ENCODE assay signal across 7 mouse cellular contexts in the genomic region with DNA sequence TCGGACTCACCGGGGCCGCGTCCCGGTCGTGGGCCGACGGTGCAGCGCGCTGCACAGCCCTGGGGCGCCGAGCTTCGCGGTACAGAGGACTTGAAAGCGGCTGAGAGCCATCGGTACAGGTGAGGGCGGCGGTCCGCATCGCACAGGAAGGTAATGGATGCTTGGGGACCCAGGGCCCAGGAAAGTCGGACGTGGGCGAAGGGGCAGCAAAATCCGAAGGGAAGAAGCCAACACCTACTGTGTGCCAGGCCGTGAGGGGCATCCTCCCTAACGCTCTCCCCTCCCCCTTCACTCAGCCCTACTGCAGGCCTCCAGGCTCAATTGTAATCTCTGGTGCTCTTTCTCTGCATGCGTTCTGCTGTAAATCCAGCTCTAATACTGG. TPM values are rescaled to one million over a fixed set of nuclear protein-coding genes. Genes with fewer than 3 reads are reported as not detected.
DNase-seq lines count a peak whose midpoint lies in the region; ATAC-seq lines count a peak whose summit lies in the region.

No protein-coding gene starts in this region.

- H3K4me3 ChIP-seq in lung, embryonic 15.5 days: peak overlapping the region; percentile 95
- H3K4me3 ChIP-seq in midbrain, embryonic 10.5 days: peak overlapping the region; percentile 98

- WGBS in lung, embryonic 15.5 days: under 1% methylated on average over 27 of the region's 27 CpGs
- WGBS in midbrain, embryonic 10.5 days: under 1% methylated on average over 25 of the region's 27 CpGs

- no peaks in the 10 kb centered on the region for H3K27me3 ChIP-seq in lung, embryonic 15.5 days
- no peaks in the 10 kb centered on the region for H3K27me3 ChIP-seq in midbrain, embryonic 10.5 days (ENCODE audit: low read depth, poor library complexity, severe bottlenecking)

- peak overlapping the region; percentile 94 for H3K9ac ChIP-seq in lung, embryonic 15.5 days

- peak overlapping the region; percentile 66 for H3K4me2 ChIP-seq in lung, embryonic 15.5 days

- H3K27ac ChIP-seq in lung, embryonic 15.5 days: peak overlapping the region; percentile 99
- H3K27ac ChIP-seq in midbrain, embryonic 10.5 days (replicated peaks): peak overlapping the region; percentile 100

- H3K36me3 ChIP-seq in lung, embryonic 15.5 days: peaks cover 49% of the 10 kb centered on the region
- H3K36me3 ChIP-seq in midbrain, embryonic 10.5 days: peaks cover 73% of the 10 kb centered on the region

- H3K4me1 ChIP-seq in lung, embryonic 15.5 days: peaks cover 33% of the 10 kb centered on the region
- H3K4me1 ChIP-seq in midbrain, embryonic 10.5 days: peaks cover 40% of the 10 kb centered on the region

- no peak for DNase-seq in lung, postnatal 14 days
- peak; percentile 44 for DNase-seq in c-Kit-positive CD71-positive TER-119-positive erythroid progenitor cells, embryonic 14.5 days (ENCODE audit: low spot score)
- no peak for DNase-seq in midbrain, embryonic 10.5 days (ENCODE audit: low spot score)
- no peak for DNase-seq in thymus, postnatal 25 days
- no peak for DNase-seq in left cerebral cortex, adult 9 months (ENCODE audit: low spot score in 2 of 2)

- peak; percentile 24; the same call in 1 of the 2 replicates for ATAC-seq in lung, embryonic 15.5 days (ENCODE audit: borderline replicate concordance, extremely low read depth, low FRiP score, low TSS enrichment)
- ATAC-seq in granulocyte monocyte progenitor cell, adult 5-6 weeks (replicated peaks; ENCODE audit: poor library complexity, severe bottlenecking): 0 out of 2 replicates have a peak, but pooled peaks have one; percentile 5

- H3K9me3 ChIP-seq in lung, embryonic 15.5 days: no peaks in the 10 kb centered on the region
- H3K9me3 ChIP-seq in midbrain, embryonic 10.5 days (replicated peaks): peaks cover 24% of the 10 kb centered on the region

RNA-seq across cellular contexts. Expression of a gene that starts 0.4 kb away (rescaled TPM):
- 21.7 and 28.9 TPM in 2 replicates for polyA plus RNA-seq in lung, embryonic 15.5 days (2015; fragmentation: Nextera tagmentation; extraction: Ambion mirVana)
- 17.1 and 23.3 TPM in 2 replicates for total RNA-seq in granulocyte monocyte progenitor cell, adult 5-6 weeks (2014; fragmentation: Nextera tagmentation)
- 29.1 and 33.3 TPM in 2 replicates for total RNA-seq in granulocyte monocyte progenitor cell, adult 5-6 weeks (2017)
- 31.8 and 32.7 TPM in 2 replicates for polyA plus RNA-seq in midbrain, embryonic 10.5 days (2016; fragmentation: Nextera tagmentation; extraction: Ambion mirVana)

RNA-seq across cellular contexts. Expression of a gene that starts 0.5 kb away (rescaled TPM):
- polyA plus RNA-seq in lung, embryonic 15.5 days (2015; fragmentation: Nextera tagmentation; extraction: Ambion mirVana): 36.8 and 37.4 TPM in 2 replicates
- 6.0 and 18.7 TPM in 2 replicates for total RNA-seq in granulocyte monocyte progenitor cell, adult 5-6 weeks (2014; fragmentation: Nextera tagmentation)
- 11.4 and 12.0 TPM in 2 replicates for total RNA-seq in granulocyte monocyte progenitor cell, adult 5-6 weeks (2017)
- 75.4 and 78.6 TPM in 2 replicates for polyA plus RNA-seq in midbrain, embryonic 10.5 days (2016; fragmentation: Nextera tagmentation; extraction: Ambion mirVana)

RNA-seq across cellular contexts. Expression of a gene that starts 10.7 kb away (rescaled TPM):
- 61.9 and 63.0 TPM in 2 replicates for polyA plus RNA-seq in lung, embryonic 15.5 days (2015; fragmentation: Nextera tagmentation; extraction: Ambion mirVana)
- 4.9 and 7.8 TPM in 2 replicates for total RNA-seq in granulocyte monocyte progenitor cell, adult 5-6 weeks (2014; fragmentation: Nextera tagmentation)
- 5.9 and 10.6 TPM in 2 replicates for total RNA-seq in granulocyte monocyte progenitor cell, adult 5-6 weeks (2017)
- 59.4 TPM in 2 replicates for polyA plus RNA-seq in midbrain, embryonic 10.5 days (2016; fragmentation: Nextera tagmentation; extraction: Ambion mirVana)

RNA-seq across cellular contexts. Expression of a gene that starts 24.7 kb away (rescaled TPM):
- 14.0 and 21.2 TPM in 2 replicates for polyA plus RNA-seq in lung, embryonic 15.5 days (2015; fragmentation: Nextera tagmentation; extraction: Ambion mirVana)
- total RNA-seq in granulocyte monocyte progenitor cell, adult 5-6 weeks (2014; fragmentation: Nextera tagmentation): 9.1 and 25.5 TPM in 2 replicates
- total RNA-seq in granulocyte monocyte progenitor cell, adult 5-6 weeks (2017): 1.2 and 4.3 TPM in 2 replicates
- polyA plus RNA-seq in midbrain, embryonic 10.5 days (2016; fragmentation: Nextera tagmentation; extraction: Ambion mirVana): 12.6 and 16.5 TPM in 2 replicates

RNA-seq across cellular contexts. Expression of a gene that starts 25.1 kb away (rescaled TPM):
- polyA plus RNA-seq in lung, embryonic 15.5 days (2015; fragmentation: Nextera tagmentation; extraction: Ambion mirVana): 27.0 and 29.8 TPM in 2 replicates
- total RNA-seq in granulocyte monocyte progenitor cell, adult 5-6 weeks (2014; fragmentation: Nextera tagmentation): 27.0 and 33.2 TPM in 2 replicates
- 26.2 and 35.0 TPM in 2 replicates for total RNA-seq in granulocyte monocyte progenitor cell, adult 5-6 weeks (2017)
- polyA plus RNA-seq in midbrain, embryonic 10.5 days (2016; fragmentation: Nextera tagmentation; extraction: Ambion mirVana): 22.7 and 29.4 TPM in 2 replicates
